Comparison of ENCODE assay signal across 21 mouse cellular contexts in genomic region chr6:37400167-37400566, GRCm38 (mm10). TPM values are rescaled to one million over a fixed set of nuclear protein-coding genes. Genes with fewer than 3 reads are reported as not detected.
DNase-seq lines count a peak whose midpoint lies in the region; ATAC-seq lines count a peak whose summit lies in the region.
"Had no signal": no experiment of that assay in that cellular context is flagged by ENCODE, and none has a peak within 500 bp of the region (broad histone marks: within the 10 kb centered on the region; RNA-seq: fewer than 3 reads in every experiment).

No protein-coding gene starts in this region.

- H3K4me3 ChIP-seq in heart, embryonic 15.5 days = no peak overlapping the region
- H3K4me3 ChIP-seq: erythroblast, embryonic 14.5 days; forebrain, embryonic 13.5 days; limb, embryonic 10.5 days; midbrain, embryonic 10.5 days had no signal

- no peak overlapping the region for H3K9ac ChIP-seq in heart, embryonic 15.5 days
- H3K9ac ChIP-seq: forebrain, embryonic 13.5 days had no signal

- H3K27me3 ChIP-seq in heart, embryonic 15.5 days = no peaks in the 10 kb centered on the region
- H3K27me3 ChIP-seq: forebrain, embryonic 13.5 days had no signal

- H3K36me3 ChIP-seq in heart, embryonic 15.5 days = no peaks in the 10 kb centered on the region
- H3K36me3 ChIP-seq: midbrain, embryonic 10.5 days had no signal

- peaks cover 90% of the 10 kb centered on the region for H3K4me1 ChIP-seq in heart, embryonic 15.5 days (replicated peaks)
- H3K4me1 ChIP-seq: forebrain, embryonic 13.5 days had no signal

- WGBS in heart, embryonic 15.5 days = 50% methylated on average over 4 of the region's 4 CpGs

- peak; percentile 87 for DNase-seq in heart, adult 11 months
- DNase-seq in heart, postnatal 36 days = no peak
- DNase-seq in heart, postnatal 14 days = no peak
- DNase-seq in lung, postnatal 10 days = peak; percentile 51
- DNase-seq in lung, postnatal 36 days = no peak
- DNase-seq in spleen, postnatal 36 days (ENCODE audit: low spot score in 2 of 2) = no peak
- no peak for DNase-seq in spleen, postnatal 4 days (ENCODE audit: low spot score in 2 of 2)
- DNase-seq: adrenal gland, postnatal 14 days; cerebellum, adult 9-11 months; kidney, adult 2 months; kidney, postnatal 14 days; layer of hippocampus, adult 9-11 months; right cerebral cortex, postnatal 25 days; thymus, postnatal 14 days had no signal

- H3K27ac ChIP-seq in heart, embryonic 15.5 days = peak overlapping the region; percentile 78
- H3K27ac ChIP-seq: forebrain, embryonic 13.5 days; macrophage; midbrain, embryonic 10.5 days had no signal

- H3K9me3 ChIP-seq in heart, embryonic 15.5 days (replicated peaks) = no peaks in the 10 kb centered on the region
- H3K9me3 ChIP-seq: forebrain, embryonic 13.5 days; limb, embryonic 10.5 days; midbrain, embryonic 10.5 days had no signal

- ATAC-seq in heart, embryonic 15.5 days (replicated peaks; ENCODE audit: insufficient number of reproducible peaks, insufficient read depth, low FRiP score, low read depth) = no peak
- ATAC-seq: forebrain, embryonic 13.5 days; hindbrain, embryonic 16.5 days had no signal

- intact Hi-C loops in heart, postnatal 36 days (cut with DNase I) = no loop called here
- intact Hi-C loops in heart, postnatal 14 days (cut with DNase I) = no loop called here

- peak overlapping the region; percentile 11; the same call in 1 of the 2 replicates for H3K4me2 ChIP-seq in heart, embryonic 15.5 days
- H3K4me2 ChIP-seq: forebrain, embryonic 13.5 days had no signal

RNA-seq across cellular contexts. Expression of gene Creb3l2, which starts 41.8 kb away (rescaled TPM):
- total RNA-seq in heart, postnatal 36 days (2021) = 10 to 100 TPM; 21.5 to 22.6 TPM
- 26.7 and 33.6 TPM in 2 replicates for polyA plus RNA-seq in heart, embryonic 15.5 days (2015; fragmentation: Nextera tagmentation; extraction: Ambion mirVana)
- 10 to 100 TPM; 27.4 to 29.5 TPM for total RNA-seq in heart, postnatal 14 days (2021)

Comparison
In these comparisons a context has a peak if more than half of its experiments do, and no peak if none do; other contexts are left out.
1. DNase-seq: peak in heart, adult 11 months (single experiment) and lung, postnatal 10 days (single experiment); none in heart, postnatal 36 days (0 of 2), heart, postnatal 14 days (0 of 2), lung, postnatal 36 days (single experiment), spleen, postnatal 36 days (0 of 2) and spleen, postnatal 4 days (0 of 2).